Mouse (Mus musculus) regulatory T cell (primary cell): Measurements from ENCODE around the gene Hmgcl.
"Not testable (repeated sequence)": the region's sequence is repeated elsewhere in the genome, so short reads cannot be mapped to it uniquely, and the experiment has no call there.

Experiments used
- in situ Hi-C: fragments of 300-600 bp; cut with MboI, MseI; formaldehyde crosslinking; loops from one replicate; pipeline ENCODE4 v1.15.1; 2025; ENCODE audit warnings: high pct_unique_total_duplicates

Hmgcl gene

DNA sequence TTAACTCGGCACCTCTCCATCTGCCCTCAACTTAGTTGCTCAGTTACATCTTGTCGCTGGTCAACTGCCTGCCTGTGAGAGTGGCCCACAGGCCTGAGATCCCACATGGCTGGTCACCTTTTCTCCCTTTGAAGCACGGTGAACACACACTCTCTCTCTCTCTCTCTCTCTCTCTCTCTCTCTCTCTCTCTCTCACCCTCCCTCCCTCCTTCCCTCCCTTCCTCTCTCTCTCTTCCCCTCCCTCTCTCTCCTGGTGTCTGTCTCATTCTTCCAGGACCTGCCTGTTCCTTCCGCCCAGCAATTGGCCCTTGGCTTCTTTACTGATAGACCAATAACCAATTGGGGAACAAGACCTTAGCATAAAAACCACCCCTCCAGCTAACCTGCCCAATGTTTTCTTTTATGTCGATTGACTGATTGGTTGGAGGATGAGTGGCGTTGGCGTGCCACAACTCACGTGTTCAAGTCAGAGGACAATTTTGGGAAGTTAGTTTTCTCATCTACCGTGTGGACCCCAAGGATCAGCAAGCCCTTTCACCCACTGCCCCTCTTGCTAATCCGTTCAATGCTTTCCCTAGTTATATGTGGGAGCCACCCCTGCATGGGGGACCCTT lies 19.9 kb upstream of the Hmgcl start:
- in situ Hi-C loops: loop anchor here (5.0 kb wide), 1 partner anchor 109 kb away; no protein-coding TSS in a partner anchor

DNA sequence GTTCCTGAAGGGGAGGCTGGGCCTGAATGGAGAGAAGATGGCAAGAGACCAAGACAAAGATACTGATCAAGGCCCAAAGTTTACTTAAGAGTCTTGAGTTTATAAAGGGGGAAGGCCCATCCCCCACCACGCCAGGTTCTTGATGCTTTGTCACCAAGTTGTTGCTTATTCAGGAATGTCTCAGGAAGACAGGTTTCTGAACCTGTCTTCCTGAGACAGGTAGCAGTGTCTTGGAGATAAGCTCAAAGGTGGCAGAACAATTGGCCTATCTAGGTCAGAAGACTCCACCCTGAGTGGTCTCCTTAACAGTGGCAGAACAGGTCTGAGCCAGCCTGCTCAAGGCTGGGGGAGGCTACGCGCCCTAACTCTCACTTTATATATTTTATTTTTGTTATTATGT lies 19.4 kb upstream of the Hmgcl start:
- in situ Hi-C loops: loop anchor here (5.0 kb wide), 1 partner anchor 110 kb away; no protein-coding TSS in a partner anchor

DNA sequence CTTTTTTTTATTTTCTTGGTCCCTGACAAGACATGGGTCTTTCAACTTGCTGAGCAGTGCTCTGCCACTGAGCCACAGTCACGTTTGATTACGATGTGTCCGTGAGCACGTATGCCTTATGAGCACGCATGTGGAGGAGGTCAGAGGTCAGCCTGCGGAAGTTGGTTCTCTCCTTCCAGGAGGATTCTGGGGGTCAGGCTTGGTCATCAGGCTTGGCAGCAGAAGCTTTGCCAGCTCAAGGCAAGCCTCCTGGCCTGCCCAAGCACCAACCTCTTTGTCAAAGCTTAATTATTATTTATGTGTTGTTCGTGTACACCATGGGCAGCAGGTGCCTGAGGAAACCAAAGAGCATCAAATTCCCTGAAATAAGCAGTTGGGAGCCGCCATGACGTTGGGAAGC lies 17.9 kb upstream of the Hmgcl start:
- in situ Hi-C loops: loop anchor here (5.0 kb wide), 1 partner anchor 111 kb away; no protein-coding TSS in a partner anchor

DNA sequence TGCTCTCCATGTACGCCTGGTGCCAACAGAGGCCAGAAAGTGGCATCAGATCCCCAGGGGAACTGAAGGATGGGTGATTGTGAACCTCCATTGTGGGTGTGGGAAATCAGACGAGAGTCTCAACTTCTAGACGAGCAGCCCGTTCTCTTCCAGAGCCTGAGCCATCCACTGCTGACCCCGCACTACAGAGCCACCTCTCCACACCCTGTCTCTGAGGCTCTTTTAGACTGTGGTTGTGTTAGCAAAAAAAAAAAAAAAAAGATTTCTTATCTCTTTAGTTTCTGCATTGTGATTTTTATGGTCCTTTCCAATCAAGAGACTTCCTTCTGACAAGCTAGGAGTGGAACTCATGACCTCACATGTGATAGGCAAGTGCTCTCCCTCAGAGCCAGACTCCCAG lies 16.8 kb upstream of the Hmgcl start:
- in situ Hi-C loops: loop anchor here (5.0 kb wide), 1 partner anchor 112 kb away; no protein-coding TSS in a partner anchor

- in situ Hi-C loops: loop anchor here (5.0 kb wide), 1 partner anchor 113 kb away; no protein-coding TSS in a partner anchor
Measured at GRCm38 (mm10) chr4:135929828-135930227, 16.4 kb upstream of the Hmgcl start.

DNA sequence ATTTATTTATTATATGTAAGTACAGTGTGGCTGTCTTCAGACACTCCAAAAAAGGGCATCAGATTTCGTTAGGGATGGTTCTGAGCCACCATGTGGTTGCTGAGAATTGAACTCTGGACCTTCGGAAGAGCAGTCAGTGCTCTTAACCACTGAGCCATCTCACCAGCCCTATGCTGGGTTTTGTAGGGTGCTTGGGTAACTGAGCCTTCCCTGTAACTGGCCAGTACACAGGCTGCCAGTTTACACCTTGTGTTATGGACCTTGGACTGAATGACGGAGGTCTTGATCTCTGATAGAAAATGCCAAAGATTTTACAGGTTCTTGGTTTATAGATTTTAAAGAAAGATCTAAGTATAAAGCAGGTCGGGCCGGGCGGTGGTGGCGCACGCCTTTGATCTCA lies 16.0 kb upstream of the Hmgcl start:
- in situ Hi-C loops: no loop called here

DNA sequence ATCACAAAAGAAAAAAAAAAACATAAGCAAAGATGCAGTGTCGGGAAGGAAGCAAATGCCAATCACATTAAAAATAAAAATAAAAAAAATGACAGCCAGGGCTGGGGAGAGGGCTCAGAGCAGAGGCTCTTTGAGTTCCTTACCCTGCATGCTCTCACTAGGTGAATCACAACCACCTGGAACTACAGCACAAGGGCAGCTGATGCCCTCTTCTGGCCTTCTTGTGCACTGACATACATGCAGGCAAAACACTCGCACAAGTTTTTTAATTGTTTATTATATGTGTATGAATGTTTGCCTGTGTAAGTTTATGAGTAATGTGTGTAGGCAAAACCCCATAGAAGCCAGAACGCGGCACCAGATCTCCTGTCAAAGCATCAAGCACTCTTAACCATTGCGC lies 14.4 kb upstream of the Hmgcl start:
- in situ Hi-C loops: no loop called here

GRCm38 (mm10) chr4:135934708-135935500 lies 11.3 kb upstream of the Hmgcl start:
- in situ Hi-C loops: loop anchor here (5.0 kb wide), 2 partner anchors 48 to 93 kb away; no protein-coding TSS in a partner anchor

GRCm38 (mm10) chr4:135935502-135935901 lies 10.7 kb upstream of the Hmgcl start:
- in situ Hi-C loops: loop anchor here (5.0 kb wide), 2 partner anchors 48 to 93 kb away; no protein-coding TSS in a partner anchor

- in situ Hi-C loops: loop anchor here (5.0 kb wide), 2 partner anchors 52 to 97 kb away; no protein-coding TSS in a partner anchor
Measured at GRCm38 (mm10) chr4:135938858-135939257, 7.4 kb upstream of the Hmgcl start.

DNA sequence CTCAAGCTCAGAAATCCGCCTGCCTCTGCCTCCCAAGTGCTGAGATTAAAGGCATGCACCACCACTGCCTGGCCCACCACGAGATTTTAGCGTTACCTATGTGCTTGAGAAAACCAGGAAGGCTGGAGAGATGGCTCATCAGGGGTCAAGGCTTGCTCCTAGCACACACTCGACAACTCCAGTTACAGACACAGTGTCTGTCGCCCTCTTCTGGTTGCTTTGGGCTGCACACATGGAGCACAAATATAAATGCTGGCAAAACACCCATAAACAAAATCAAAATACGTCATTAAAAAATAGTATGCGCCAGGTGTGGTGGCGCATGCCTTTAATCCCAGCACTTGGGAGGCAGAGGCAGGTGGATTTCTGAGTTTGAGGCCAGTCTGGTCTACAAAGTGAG lies 5.2 kb upstream of the Hmgcl start:
- in situ Hi-C loops: not testable (repeated sequence)

DNA sequence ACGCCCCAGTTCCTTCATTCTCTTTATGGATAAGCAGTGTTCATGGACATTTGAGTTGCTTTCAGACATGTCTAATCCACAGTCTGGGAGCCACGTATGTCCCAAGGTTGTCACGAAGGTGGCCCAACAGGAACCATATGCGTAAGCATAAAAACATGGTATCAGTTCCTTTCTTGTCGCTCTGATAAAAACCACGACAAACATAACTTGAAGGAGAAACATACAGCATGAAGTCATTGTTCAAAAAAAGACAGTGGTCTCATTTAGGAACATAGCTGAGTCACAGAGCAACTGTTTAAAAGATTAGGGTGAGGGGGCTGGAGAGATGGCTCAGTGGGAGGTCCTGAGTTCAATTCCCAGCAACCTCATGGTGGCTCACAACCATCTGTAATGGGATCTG lies 4.1 kb upstream of the Hmgcl start:
- in situ Hi-C loops: no loop called here

DNA sequence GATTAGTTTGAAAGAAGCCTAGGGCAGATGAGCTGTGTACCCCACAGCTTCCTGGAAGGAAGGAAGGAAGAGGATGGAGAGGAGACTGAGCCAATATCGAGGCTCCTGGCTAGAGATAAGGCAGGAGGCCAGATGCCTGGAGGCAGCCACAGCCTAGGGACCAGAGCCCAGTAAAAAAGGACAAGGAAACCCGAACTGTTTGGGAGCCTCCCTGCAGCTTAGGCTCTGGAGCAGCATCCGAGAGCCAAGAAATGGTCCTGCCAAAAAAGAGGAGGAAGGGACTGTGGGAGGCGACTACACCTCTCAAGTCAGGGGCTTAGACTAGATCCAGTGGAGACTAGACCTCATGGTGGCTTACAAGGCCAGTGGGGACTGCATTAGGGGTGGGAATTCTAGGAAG lies 2.9 kb upstream of the Hmgcl start:
- in situ Hi-C loops: no loop called here

GRCm38 (mm10) chr4:135945706-135946105 lies 542 bp upstream of the Hmgcl start:
- in situ Hi-C loops: no loop called here

- in situ Hi-C loops: no loop called here
Measured at GRCm38 (mm10) chr4:135946659-135947301, 532 bp downstream of the Hmgcl start.

DNA sequence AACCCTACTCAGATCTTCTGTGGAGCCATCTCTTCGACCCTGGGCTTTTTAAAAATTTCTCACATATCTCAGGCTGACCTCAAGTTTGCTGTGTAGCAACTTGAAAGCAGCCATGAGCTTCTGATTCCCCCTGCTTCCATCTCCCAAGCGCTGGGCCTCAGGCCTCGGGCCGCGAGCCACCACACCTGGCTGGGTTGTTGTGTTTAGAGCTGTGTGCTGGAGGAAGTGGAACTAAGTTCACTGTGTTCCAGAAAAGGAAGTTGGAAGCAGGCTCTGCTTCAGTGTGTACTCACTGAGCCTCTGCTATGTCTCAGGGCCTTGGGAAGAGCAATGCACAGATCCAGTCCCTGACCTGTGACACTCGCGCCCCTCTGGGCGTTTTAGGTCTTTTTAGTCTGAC lies 1.9 kb downstream of the Hmgcl start:
- in situ Hi-C loops: no loop called here

- in situ Hi-C loops: no loop called here
Measured at GRCm38 (mm10) chr4:135949475-135949874, 3.2 kb downstream of the Hmgcl start.

GRCm38 (mm10) chr4:135949911-135950310 lies 3.7 kb downstream of the Hmgcl start:
- in situ Hi-C loops: no loop called here

DNA sequence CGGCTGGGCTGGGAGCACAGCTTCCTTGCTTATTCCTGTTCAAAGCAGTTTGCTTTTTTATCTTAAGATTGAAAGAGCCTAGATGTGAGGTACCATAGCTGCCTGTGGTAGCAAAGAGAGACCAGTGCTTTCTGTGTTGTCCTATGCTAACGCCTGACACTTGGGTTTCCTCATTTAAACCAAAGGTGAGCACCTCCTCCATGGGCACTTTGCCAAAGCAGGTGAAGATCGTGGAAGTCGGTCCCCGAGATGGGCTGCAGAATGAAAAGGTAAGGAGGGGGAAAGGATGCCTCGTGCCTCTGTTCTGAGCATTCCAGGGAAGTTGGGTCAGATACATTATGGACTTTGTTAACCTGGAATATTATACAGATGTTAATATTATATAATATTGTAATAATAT lies 4.1 kb downstream of the Hmgcl start:
- in situ Hi-C loops: no loop called here

DNA sequence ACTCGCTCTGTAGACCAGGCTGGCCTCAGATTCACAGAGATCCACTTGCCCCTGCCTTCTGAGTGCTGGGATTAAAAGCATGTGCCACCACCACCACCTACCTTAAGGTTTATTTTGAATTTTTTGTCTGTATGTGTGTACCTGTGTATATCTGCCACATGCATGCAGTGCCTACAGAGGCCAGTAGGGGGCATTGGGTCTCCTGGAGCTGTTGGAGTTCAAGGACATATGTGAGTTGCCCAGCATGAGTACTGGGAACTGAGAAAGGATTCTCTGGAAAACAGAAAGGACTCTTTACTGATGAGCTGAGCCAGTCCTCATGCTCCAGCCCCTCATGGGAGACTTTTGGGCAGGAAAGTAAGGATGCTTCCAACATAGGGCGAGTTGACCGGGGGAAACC lies 5.3 kb downstream of the Hmgcl start:
- in situ Hi-C loops: no loop called here

DNA sequence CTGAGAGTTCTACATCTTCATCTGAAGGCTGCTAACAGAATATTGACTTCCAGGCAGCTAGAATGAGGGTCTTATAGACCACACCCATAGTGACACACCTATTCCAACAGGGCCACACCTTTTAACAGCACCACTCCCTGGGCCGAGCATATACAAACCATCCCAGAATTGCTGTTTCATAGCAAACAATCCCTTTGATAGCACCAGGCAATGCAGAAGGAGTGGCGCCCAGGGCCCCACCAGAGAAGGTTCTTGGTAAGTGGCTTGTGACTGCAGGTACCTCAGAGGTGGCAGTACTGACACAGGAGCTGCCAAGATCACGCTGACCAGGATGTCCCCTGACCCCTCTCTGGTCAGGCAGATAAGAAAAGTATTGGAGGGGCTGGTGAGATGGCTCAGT lies 6.9 kb downstream of the Hmgcl start:
- in situ Hi-C loops: no loop called here

- in situ Hi-C loops: no loop called here
Measured at GRCm38 (mm10) chr4:135954241-135954640, 8.0 kb downstream of the Hmgcl start.
